In the genomic region with DNA sequence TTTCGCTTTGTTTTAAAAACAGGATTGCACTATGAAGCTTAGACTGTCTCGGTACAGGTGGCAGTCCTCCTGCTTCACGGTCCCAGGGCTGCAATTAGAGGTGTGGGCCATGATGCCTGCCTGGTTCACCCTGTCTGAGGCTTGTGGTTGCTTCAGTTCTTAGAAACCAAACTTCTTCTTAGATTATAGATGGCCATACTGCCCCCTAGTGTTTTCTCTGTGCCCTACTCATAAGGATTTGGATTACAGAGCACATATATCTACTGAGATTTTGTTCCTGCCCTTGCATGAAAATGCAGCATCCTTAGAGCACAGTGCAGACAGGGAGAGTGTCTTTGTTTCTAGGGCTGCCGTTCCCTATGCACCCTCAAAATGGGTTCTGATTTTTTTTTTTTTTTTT, we compare ENCODE assay signal across 9 mouse cellular contexts.
DNase-seq lines count a peak whose midpoint lies in the region; ATAC-seq and TF ChIP-seq lines count a peak whose summit lies in the region.
"Had no signal": no experiment of that assay in that cellular context is flagged by ENCODE, and none has a peak within 500 bp of the region (broad histone marks: within the 10 kb centered on the region; RNA-seq: fewer than 3 reads in every experiment).

No protein-coding gene starts in this region.

- H3K27me3 ChIP-seq in E14TG2a.4 (ENCODE audit: insufficient read depth, low read length), result no peaks in the 10 kb centered on the region
- no peaks in the 10 kb centered on the region for H3K27me3 ChIP-seq in limb, embryonic 12.5 days
- H3K27me3 ChIP-seq in neural tube, embryonic 15.5 days (replicated peaks), result no peaks in the 10 kb centered on the region
- H3K27me3 ChIP-seq: limb, embryonic 15.5 days had no signal

- no peak overlapping the region for H3K4me3 ChIP-seq in E14TG2a.4 (replicated peaks; ENCODE audit: low read length)
- no peak overlapping the region for H3K4me3 ChIP-seq in limb, embryonic 12.5 days (replicated peaks)
- no peak overlapping the region for H3K4me3 ChIP-seq in neural tube, embryonic 15.5 days (replicated peaks)
- H3K4me3 ChIP-seq: limb, embryonic 15.5 days had no signal

- no peaks in the 10 kb centered on the region for H3K4me1 ChIP-seq in E14TG2a.4 (replicated peaks; ENCODE audit: low read depth, low read length)
- H3K4me1 ChIP-seq in limb, embryonic 12.5 days (replicated peaks), result peaks cover 18% of the 10 kb centered on the region
- H3K4me1 ChIP-seq in neural tube, embryonic 15.5 days, result peaks cover 9% of the 10 kb centered on the region

- WGBS in limb, embryonic 12.5 days, result 45% methylated on average over 4 of the region's 4 CpGs
- WGBS in neural tube, embryonic 15.5 days, result 54% methylated on average over 4 of the region's 4 CpGs

- peak; percentile 32 to 48; a peak in 1 of 4 replicates for ATAC-seq in hematopoietic stem cell, adult 5-6 weeks (replicated peaks in 1 of 2; ENCODE audit: insufficient read depth in 1 of 2, low FRiP score in 2 of 2, low TSS enrichment in 1 of 2, low read depth in 1 of 2, poor library complexity in 2 of 2, severe bottlenecking in 2 of 2)
- peak; percentile 47; the same call in 1 of the 2 replicates for ATAC-seq in limb, embryonic 12.5 days (ENCODE audit: insufficient number of reproducible peaks, insufficient read depth, low FRiP score, low TSS enrichment, low read depth)
- peak; percentile 83 for ATAC-seq in neural tube, embryonic 15.5 days (ENCODE audit: low FRiP score)

- no peaks in the 10 kb centered on the region for H3K36me3 ChIP-seq in E14TG2a.4 (ENCODE audit: insufficient read depth, low read length)
- H3K36me3 ChIP-seq in limb, embryonic 12.5 days, result no peaks in the 10 kb centered on the region
- no peaks in the 10 kb centered on the region for H3K36me3 ChIP-seq in neural tube, embryonic 15.5 days
- H3K36me3 ChIP-seq: limb, embryonic 15.5 days had no signal

- H3K4me2 ChIP-seq in limb, embryonic 12.5 days, result no peak overlapping the region
- H3K4me2 ChIP-seq in neural tube, embryonic 15.5 days, result no peak overlapping the region
- H3K4me2 ChIP-seq: limb, embryonic 15.5 days had no signal

- no peaks in the 10 kb centered on the region for H3K9me3 ChIP-seq in E14TG2a.4 (ENCODE audit: low read length)
- no peaks in the 10 kb centered on the region for H3K9me3 ChIP-seq in limb, embryonic 12.5 days
- no peaks in the 10 kb centered on the region for H3K9me3 ChIP-seq in neural tube, embryonic 15.5 days (replicated peaks)
- H3K9me3 ChIP-seq: limb, embryonic 15.5 days had no signal

- no peak overlapping the region for H3K27ac ChIP-seq in limb, embryonic 12.5 days
- no peak overlapping the region for H3K27ac ChIP-seq in neural tube, embryonic 15.5 days (replicated peaks)
- H3K27ac ChIP-seq: limb, embryonic 15.5 days had no signal

- H3K9ac ChIP-seq in limb, embryonic 12.5 days (replicated peaks), result no peak overlapping the region
- no peak overlapping the region for H3K9ac ChIP-seq in neural tube, embryonic 15.5 days (replicated peaks)
- H3K9ac ChIP-seq: limb, embryonic 15.5 days had no signal

- peak; percentile 65 for TF ChIP-seq CTCF in E14TG2a.4 (conservative IDR thresholded peaks at IDR 0.05; ENCODE audit: low read length)

- peak; percentile 20 for DNase-seq in gastrocnemius, postnatal 10 days
- DNase-seq in gastrocnemius, adult 8-10 months (ENCODE audit: low spot score in 2 of 2), result no peak
- peak; percentile 16 to 50 for DNase-seq in cerebellum, postnatal 25 days
- DNase-seq in spleen, adult 18-20 months, result no peak

Comparison
In these comparisons a context has a peak if more than half of its experiments do, and no peak if none do; other contexts are left out.
1. DNase-seq: peak in gastrocnemius, postnatal 10 days (single experiment) and cerebellum, postnatal 25 days (2 of 2); none in gastrocnemius, adult 8-10 months (0 of 2) and spleen, adult 18-20 months (0 of 2).
2. Peak in every context shown above with its lines, with median percentiles within 50 percentile points of each other: ATAC-seq.